Mouse (Mus musculus) midbrain, embryonic 10.5 days (tissue): ENCODE data around the gene Usp2. TPM values are rescaled to one million over a fixed set of nuclear protein-coding genes. Genes with fewer than 3 reads are reported as not detected.

Source experiments
- DNase-seq: peaks from one replicate; pipeline ENCODE4 v3.0.0-alpha.2; 2017; ENCODE audit warnings: low spot score
- H3K27ac ChIP-seq: fragments of 300-500 bp; sonication (generic); replicated peaks from 2 replicates; pipeline ENCODE4 v1.5.1; 2016; ENCODE audit warnings: mild to moderate bottlenecking
- H3K27me3 ChIP-seq: fragments of 300-500 bp; sonication (generic); 2 replicates; pipeline ENCODE4 v1.6.1; 2016; ENCODE audit warnings: low read depth, mild to moderate bottlenecking; ENCODE audit not compliant: poor library complexity, severe bottlenecking
- H3K36me3 ChIP-seq: fragments of 300-500 bp; sonication (generic); 2 replicates; pipeline ENCODE4 v1.6.1; 2016; ENCODE audit warnings: mild to moderate bottlenecking, moderate library complexity
- H3K4me1 ChIP-seq: fragments of 300-500 bp; sonication (generic); 2 replicates; pipeline ENCODE4 v1.6.1; 2016
- H3K4me3 ChIP-seq: fragments of 300-500 bp; sonication (generic); 2 replicates; pipeline ENCODE4 v1.5.1; 2016; ENCODE audit warnings: mild to moderate bottlenecking, moderate library complexity
- H3K9me3 ChIP-seq: fragments of 300-500 bp; sonication (generic); replicated peaks from 2 replicates; pipeline ENCODE4 v1.6.1; 2016; ENCODE audit warnings: mild to moderate bottlenecking
- WGBS: fragments of 180-500 bp; shearing (Covaris S2); methylation state at CpG from one replicate; pipeline ENCODE4 v1.1.7; 2016; 5-methylcytosine and 5-hydroxymethylcytosine counted together
- polyA plus RNA-seq: library from polyadenylated mRNA; unstranded; fragments of >200 nt; fragmentation: Nextera tagmentation; extraction: Ambion mirVana; gene quantifications from 2 replicates; pipeline ENCODE4 v1.2.1, GENCODE M21; 2016

Usp2 gene
- polyA plus RNA-seq, 1 experiment from 2014 or later = 16.5 TPM

- WGBS = 67% methylated on average over 12 of the region's 12 CpGs
- DNase-seq = no peak
- Histone ChIP-seq H3K27me3 (peaks cover 59% of the 10 kb centered on the region), H3K4me1 (peaks cover 43% of the 10 kb centered on the region), H3K4me3 (no peak overlapping the region), H3K9me3 (no peaks in the 10 kb centered on the region), H3K36me3 (peaks cover 31% of the 10 kb centered on the region), H3K27ac (no peak overlapping the region)
Measured at GRCm38 (mm10) chr9:44088877-44089608, 22.2 kb downstream of the Usp2 start.

GRCm38 (mm10) chr9:44093612-44094503, 27.0 kb downstream of the Usp2 start:
- peak; percentile 73 for DNase-seq
- Histone ChIP-seq H3K27ac (no peak overlapping the region), H3K4me3 (peak overlapping the region; percentile 9; the same call in 1 of the 2 replicates), H3K36me3 (peaks cover 31% of the 10 kb centered on the region), H3K4me1 (peaks cover 32% of the 10 kb centered on the region), H3K27me3 (peaks cover 14% of the 10 kb centered on the region), H3K9me3 (no peaks in the 10 kb centered on the region)
- 37% methylated on average over 24 of the region's 24 CpGs for WGBS

GRCm38 (mm10) chr9:44094737-44095136, 27.9 kb downstream of the Usp2 start:
- H3K27ac ChIP-seq = no peak overlapping the region
- H3K4me3 ChIP-seq = no peak overlapping the region
- WGBS = 86% methylated on average over 3 of the region's 3 CpGs
- peaks cover 31% of the 10 kb centered on the region for H3K36me3 ChIP-seq
- H3K9me3 ChIP-seq = no peaks in the 10 kb centered on the region
- DNase-seq = no peak
- H3K27me3 ChIP-seq = peaks cover 5% of the 10 kb centered on the region
- peaks cover 32% of the 10 kb centered on the region for H3K4me1 ChIP-seq

- 93% methylated on average over 9 of the region's 9 CpGs for WGBS
- H3K9me3 ChIP-seq = no peaks in the 10 kb centered on the region
- no peaks in the 10 kb centered on the region; the same call in 1 of the 2 replicates for H3K27me3 ChIP-seq
- peaks cover 28% of the 10 kb centered on the region for H3K36me3 ChIP-seq
- DNase-seq = no peak
- no peak overlapping the region for H3K27ac ChIP-seq
- H3K4me3 ChIP-seq = no peak overlapping the region
- peaks cover 32% of the 10 kb centered on the region for H3K4me1 ChIP-seq
Measured at GRCm38 (mm10) chr9:44095781-44096180, 29.0 kb downstream of the Usp2 start.

- H3K27ac ChIP-seq = peak overlapping the region; percentile 71
- H3K4me3 ChIP-seq = 0 out of 2 replicates have a peak overlapping the region, but pooled peaks have one; percentile 16
- H3K4me1 ChIP-seq = peaks cover 38% of the 10 kb centered on the region
- H3K9me3 ChIP-seq = no peaks in the 10 kb centered on the region
- DNase-seq = peak; percentile 76
- H3K36me3 ChIP-seq = peaks cover 23% of the 10 kb centered on the region
- no peaks in the 10 kb centered on the region; the same call in 1 of the 2 replicates for H3K27me3 ChIP-seq
- 21% methylated on average over 9 of the region's 9 CpGs for WGBS
Measured at GRCm38 (mm10) chr9:44096536-44096935, 29.7 kb downstream of the Usp2 start.

- peaks cover 32% of the 10 kb centered on the region for H3K36me3 ChIP-seq
- DNase-seq = no peak
- H3K27ac ChIP-seq = peak within 1 kb of the TSS; percentile 49; the same call in 1 of the 2 replicates
- peaks cover 39% of the 10 kb centered on the region for H3K4me1 ChIP-seq
- no peaks in the 10 kb centered on the region for H3K9me3 ChIP-seq
- 37% methylated on average over 9 of the region's 9 CpGs for WGBS
- H3K4me3 ChIP-seq = 0 out of 2 replicates have a peak within 1 kb of the TSS, but pooled peaks have one; percentile 24
- no peaks in the 10 kb centered on the region for H3K27me3 ChIP-seq
Measured at GRCm38 (mm10) chr9:44101490-44101889, 34.7 kb downstream of the Usp2 start, which contains the start of gene Mfrp. Gene Mfrp, plus strand, starts transcription at chr9:44101729.

GRCm38 (mm10) chr9:44104881-44105280, 38.1 kb downstream of the Usp2 start:
- WGBS = 92% methylated on average over 7 of the region's 7 CpGs
- Histone ChIP-seq H3K9me3 (no peaks in the 10 kb centered on the region), H3K27ac (no peak overlapping the region), H3K4me1 (peaks cover 61% of the 10 kb centered on the region), H3K27me3 (no peaks in the 10 kb centered on the region), H3K4me3 (no peak overlapping the region), H3K36me3 (peaks cover 62% of the 10 kb centered on the region)
- DNase-seq = no peak

GRCm38 (mm10) chr9:44105781-44106180, 39.0 kb downstream of the Usp2 start:
- H3K27ac ChIP-seq = peak overlapping the region; percentile 83; the same call in 1 of the 2 replicates
- peaks cover 71% of the 10 kb centered on the region for H3K36me3 ChIP-seq
- peaks cover 70% of the 10 kb centered on the region for H3K4me1 ChIP-seq
- H3K9me3 ChIP-seq = no peaks in the 10 kb centered on the region
- no peaks in the 10 kb centered on the region for H3K27me3 ChIP-seq
- no peak overlapping the region for H3K4me3 ChIP-seq
- 88% methylated on average over 10 of the region's 10 CpGs for WGBS
- no peak for DNase-seq

GRCm38 (mm10) chr9:44106182-44106581, 39.4 kb downstream of the Usp2 start:
- Histone ChIP-seq H3K4me1 (peaks cover 71% of the 10 kb centered on the region), H3K4me3 (peak overlapping the region; percentile 45; the same call in 1 of the 2 replicates), H3K36me3 (peaks cover 71% of the 10 kb centered on the region), H3K27me3 (no peaks in the 10 kb centered on the region), H3K27ac (peak overlapping the region; percentile 83), H3K9me3 (no peaks in the 10 kb centered on the region)
- no peak for DNase-seq
- WGBS = 95% methylated on average over 7 of the region's 7 CpGs

GRCm38 (mm10) chr9:44106596-44106995, 39.8 kb downstream of the Usp2 start:
- Histone ChIP-seq H3K36me3 (peaks cover 67% of the 10 kb centered on the region), H3K4me3 (peak overlapping the region; percentile 45), H3K27me3 (no peaks in the 10 kb centered on the region), H3K4me1 (peaks cover 69% of the 10 kb centered on the region), H3K9me3 (no peaks in the 10 kb centered on the region), H3K27ac (peak overlapping the region; percentile 83)
- no peak for DNase-seq
- 66% methylated on average over 4 of the region's 4 CpGs for WGBS

GRCm38 (mm10) chr9:44107110-44107509, 40.3 kb downstream of the Usp2 start, which contains the start of gene C1qtnf5:
Gene C1qtnf5, plus strand, starts transcription at chr9:44107245.
- H3K27me3 ChIP-seq = no peaks in the 10 kb centered on the region
- H3K4me1 ChIP-seq = peaks cover 69% of the 10 kb centered on the region
- DNase-seq = peak; percentile 41
- 42% methylated on average over 8 of the region's 8 CpGs for WGBS
- no peaks in the 10 kb centered on the region for H3K9me3 ChIP-seq
- H3K4me3 ChIP-seq = peak within 1 kb of the TSS; percentile 45
- peak within 1 kb of the TSS; percentile 83 for H3K27ac ChIP-seq
- H3K36me3 ChIP-seq = peaks cover 66% of the 10 kb centered on the region

GRCm38 (mm10) chr9:44107557-44108179, 40.8 kb downstream of the Usp2 start:
- H3K4me3 ChIP-seq = peak overlapping the region; percentile 45
- H3K27me3 ChIP-seq = no peaks in the 10 kb centered on the region
- 34% methylated on average over 25 of the region's 25 CpGs for WGBS
- peaks cover 66% of the 10 kb centered on the region for H3K36me3 ChIP-seq
- DNase-seq = peak; percentile 67
- no peaks in the 10 kb centered on the region for H3K9me3 ChIP-seq
- H3K4me1 ChIP-seq = peaks cover 69% of the 10 kb centered on the region
- peak overlapping the region; percentile 83 for H3K27ac ChIP-seq
